Mouse (Mus musculus): ENCODE results near the gene Gp5.

Gene Gp5

GRCm38 (mm10) chr16:30280676-30281297 is 29.8 kb downstream of the Gp5 start:
- in situ Hi-C loops (cut with MboI, MseI) = no loop called here

DNA sequence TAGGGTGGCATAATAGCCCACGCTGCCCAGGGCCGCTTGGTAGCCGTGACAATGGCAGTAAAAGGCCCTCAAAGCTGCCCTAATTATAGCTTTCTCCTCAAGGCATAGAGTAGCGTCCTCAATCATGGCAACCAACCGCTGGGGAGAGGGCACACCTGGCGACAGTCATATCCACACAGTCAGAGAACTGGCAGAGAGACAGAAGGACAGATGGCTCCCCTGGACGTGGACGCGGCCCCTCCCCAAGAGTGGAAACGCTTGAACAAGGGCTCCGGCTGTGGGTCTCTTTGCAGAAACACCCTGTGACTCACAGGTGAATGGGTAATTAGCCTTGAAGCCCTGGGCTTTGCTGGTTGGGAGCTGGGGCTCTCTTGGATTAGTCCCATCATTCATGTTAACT is 32.2 kb downstream of the Gp5 start:
- in situ Hi-C loops (cut with MboI, MseI) = no loop called here

DNA sequence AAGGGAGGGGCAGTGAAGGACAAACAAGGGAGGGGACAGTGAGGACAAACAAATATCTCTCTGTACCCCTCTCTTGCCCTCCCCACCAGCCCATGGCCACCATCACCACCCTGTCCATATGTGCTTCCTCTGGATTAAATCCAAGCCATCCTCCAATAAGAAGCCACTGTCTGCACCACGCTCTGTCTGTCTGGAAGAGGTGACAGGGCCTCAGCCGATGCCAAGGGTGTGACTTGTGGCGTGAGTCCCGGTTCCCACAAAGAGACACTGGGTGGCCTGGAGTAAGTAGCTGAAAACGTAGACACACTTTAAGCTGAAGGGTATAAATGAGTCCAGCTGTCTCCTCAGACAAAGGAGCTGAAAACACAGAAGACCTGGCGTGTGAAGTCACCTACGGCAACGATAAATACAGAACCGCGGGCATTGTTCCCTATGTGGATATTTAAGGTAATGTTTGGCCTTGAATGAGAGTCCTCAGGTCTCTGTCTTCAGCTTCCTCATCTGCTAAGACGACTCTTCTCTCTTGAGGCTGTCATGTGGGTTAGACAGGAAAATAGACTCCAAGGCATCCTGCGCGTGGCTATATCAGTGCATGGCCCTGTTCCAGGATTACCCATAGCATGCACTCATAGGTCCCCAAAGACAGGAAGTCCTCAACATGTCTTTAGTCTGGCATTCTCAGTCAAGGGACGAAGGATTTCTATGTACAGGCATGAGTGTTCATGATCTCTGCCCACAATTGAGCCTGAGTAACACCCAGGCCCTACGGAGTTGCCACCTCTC is 34.8 kb downstream of the Gp5 start:
- in situ Hi-C loops (cut with MboI, MseI) = no loop called here

DNA sequence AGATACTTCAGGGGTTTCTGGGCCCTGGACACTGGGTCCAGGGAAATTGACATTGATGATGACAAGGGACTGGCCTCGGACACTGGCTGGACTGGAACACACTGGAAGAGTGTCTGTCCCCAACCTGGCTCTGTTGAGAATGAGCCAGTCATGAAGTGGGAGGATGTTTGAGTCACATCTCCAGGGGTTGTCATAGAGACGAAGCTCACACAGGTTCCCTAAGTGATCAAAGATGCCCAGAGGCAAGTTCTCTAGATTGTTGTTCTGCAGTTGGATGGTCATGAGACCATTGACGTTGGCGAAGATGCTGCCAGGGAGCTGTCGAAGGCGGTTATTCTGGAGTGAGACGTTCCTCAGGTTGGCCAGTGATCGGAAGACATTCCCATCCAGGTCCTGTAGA is 37.5 kb downstream of the Gp5 start:
- in situ Hi-C loops (cut with MboI, MseI) = loop anchor here (25.0 kb wide), 1 partner anchor 1436 kb away; no protein-coding TSS in a partner anchor

- in situ Hi-C loops (cut with MboI, MseI) = loop anchor here (25.0 kb wide), 1 partner anchor 1435 kb away; no protein-coding TSS in a partner anchor
These were observed 38.5 kb downstream of the Gp5 start for GRCm38 (mm10) chr16:30271941-30272595.

- in situ Hi-C loops (cut with MboI, MseI) = loop anchor here (25.0 kb wide), 1 partner anchor 1434 kb away; no protein-coding TSS in a partner anchor
These were observed 39.3 kb downstream of the Gp5 start for GRCm38 (mm10) chr16:30271223-30271761.

DNA sequence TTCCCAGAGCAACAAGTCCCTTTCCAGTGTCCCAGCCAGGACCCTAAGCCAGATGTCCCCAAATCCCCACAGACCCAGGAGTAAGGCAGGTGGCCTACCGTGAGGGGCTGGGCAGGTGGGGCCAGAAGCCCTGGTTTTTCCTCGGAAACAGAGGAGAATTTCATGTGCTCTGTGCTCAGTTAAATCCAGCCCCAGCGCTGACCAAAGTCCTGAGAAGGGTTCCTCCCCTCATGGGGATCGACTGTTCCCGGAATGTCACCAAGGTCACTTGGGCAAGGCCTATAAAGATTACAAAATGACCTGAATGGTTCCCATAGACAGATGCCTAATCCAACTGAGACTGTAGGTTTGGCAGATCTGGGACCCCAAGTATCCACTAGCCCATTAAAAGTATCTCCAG is 43.2 kb downstream of the Gp5 start, which contains the start of gene Cpn2:
Cpn2 (minus strand) TSS at position 141 of the 400 bp plus-strand sequence.
- in situ Hi-C loops (cut with MboI, MseI) = loop anchor here (25.0 kb wide), 1 partner anchor 1430 kb away; no protein-coding TSS in a partner anchor

GRCm38 (mm10) chr16:30266561-30266960 is 44.0 kb downstream of the Gp5 start:
- in situ Hi-C loops (cut with MboI, MseI) = loop anchor here (25.0 kb wide), 1 partner anchor 1429 kb away; no protein-coding TSS in a partner anchor

DNA sequence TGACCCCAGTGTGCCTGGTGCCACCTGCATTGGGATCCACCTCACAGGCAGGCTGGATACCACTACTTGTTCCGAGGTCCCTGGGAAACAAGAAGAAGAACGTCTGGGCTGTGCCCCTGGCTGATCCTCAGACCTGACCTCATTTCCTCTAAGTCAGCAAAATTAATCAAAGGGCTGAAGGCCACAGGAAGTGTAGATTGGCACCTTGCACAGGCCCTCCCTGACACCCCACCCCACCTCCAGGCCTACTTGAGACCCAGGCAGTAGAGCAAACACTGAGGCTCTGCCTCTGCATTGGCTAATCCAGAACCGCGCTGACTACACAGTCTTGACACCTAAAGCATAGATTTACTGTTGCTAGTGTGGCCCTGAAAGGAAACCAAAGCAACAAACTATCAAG is 45.0 kb downstream of the Gp5 start:
- in situ Hi-C loops (cut with MboI, MseI) = loop anchor here (25.0 kb wide), 1 partner anchor 1428 kb away; no protein-coding TSS in a partner anchor

- in situ Hi-C loops (cut with MboI, MseI) = loop anchor here (25.0 kb wide), 1 partner anchor 1426 kb away; no protein-coding TSS in a partner anchor
These were observed 47.4 kb downstream of the Gp5 start for GRCm38 (mm10) chr16:30263156-30263555.

DNA sequence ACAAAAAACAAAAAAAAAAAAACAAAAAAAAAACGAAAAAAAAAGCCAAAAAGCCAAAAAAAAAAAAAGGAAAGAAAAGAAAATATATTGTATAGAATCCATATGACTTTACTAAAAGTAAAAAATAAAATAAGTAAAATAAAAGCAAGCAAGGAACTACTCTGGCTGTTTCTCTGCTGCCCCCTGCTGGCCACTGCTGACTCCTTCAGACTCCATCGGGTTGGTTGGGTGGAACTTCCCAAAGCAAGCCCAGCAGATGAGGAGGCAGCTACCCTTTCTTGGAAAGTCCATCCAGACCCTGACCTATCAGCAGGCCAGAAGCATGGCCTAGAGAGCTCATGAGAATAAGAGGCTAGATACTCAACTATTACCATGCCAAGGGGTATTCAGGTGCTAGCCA is 47.9 kb downstream of the Gp5 start:
- in situ Hi-C loops (cut with MboI, MseI) = loop anchor here (25.0 kb wide), 1 partner anchor 1425 kb away; no protein-coding TSS in a partner anchor

DNA sequence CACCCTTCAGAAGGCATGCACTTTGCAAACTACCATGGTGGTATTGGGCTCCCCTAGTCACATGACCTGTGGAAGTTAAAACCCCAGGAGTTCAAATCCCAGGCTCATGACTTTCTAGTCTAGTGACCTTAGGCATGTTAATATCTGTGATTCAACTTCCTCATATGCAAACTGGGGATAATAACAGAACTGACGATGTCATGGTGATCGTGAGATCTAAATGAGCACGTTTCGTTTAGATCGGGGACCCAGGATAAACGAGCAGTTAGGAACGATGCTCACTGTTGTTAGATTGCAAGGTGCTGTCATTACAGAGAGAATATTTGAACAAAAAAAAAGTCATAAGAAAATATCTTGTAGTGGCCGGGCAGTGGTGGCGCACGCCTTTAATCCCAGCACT is 48.4 kb downstream of the Gp5 start:
- in situ Hi-C loops (cut with MboI, MseI) = loop anchor here (25.0 kb wide), 1 partner anchor 1425 kb away; no protein-coding TSS in a partner anchor

GRCm38 (mm10) chr16:30261341-30261740 is 49.2 kb downstream of the Gp5 start:
- in situ Hi-C loops (cut with MboI, MseI) = loop anchor here (25.0 kb wide), 1 partner anchor 1424 kb away; no protein-coding TSS in a partner anchor

DNA sequence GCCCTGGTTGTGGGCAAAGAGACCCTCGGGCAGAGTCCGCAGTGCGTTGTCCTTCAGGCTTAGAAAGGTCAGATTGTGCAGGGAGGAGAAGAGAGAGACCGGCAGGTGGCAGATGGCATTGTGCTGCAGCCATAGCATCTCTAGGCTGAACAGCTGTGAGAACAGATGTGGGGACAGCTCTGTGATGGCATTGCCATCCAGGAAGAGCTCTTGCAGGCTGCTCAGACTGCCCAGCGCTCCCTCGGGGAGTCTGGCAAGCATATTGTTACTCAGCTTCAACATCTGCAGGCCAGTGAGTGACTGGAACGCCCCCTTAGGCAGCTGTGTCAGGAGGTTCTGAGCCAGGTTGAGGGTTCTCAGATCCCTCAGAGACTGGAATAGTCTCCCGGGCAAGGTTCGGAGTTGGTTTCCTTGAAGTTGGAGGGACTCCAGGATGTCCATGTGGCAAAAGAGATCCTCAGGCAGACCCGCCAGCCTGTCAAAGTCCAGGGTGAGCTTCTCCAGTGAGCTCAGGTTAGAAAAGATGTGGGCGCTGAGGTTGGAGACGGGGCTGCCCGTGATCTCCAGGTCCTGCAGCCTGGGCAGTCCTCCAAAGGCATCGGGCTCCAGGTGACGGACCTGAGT is 50.5 kb downstream of the Gp5 start:
- in situ Hi-C loops (cut with MboI, MseI) = loop anchor here (25.0 kb wide), 1 partner anchor 1423 kb away; no protein-coding TSS in a partner anchor

DNA sequence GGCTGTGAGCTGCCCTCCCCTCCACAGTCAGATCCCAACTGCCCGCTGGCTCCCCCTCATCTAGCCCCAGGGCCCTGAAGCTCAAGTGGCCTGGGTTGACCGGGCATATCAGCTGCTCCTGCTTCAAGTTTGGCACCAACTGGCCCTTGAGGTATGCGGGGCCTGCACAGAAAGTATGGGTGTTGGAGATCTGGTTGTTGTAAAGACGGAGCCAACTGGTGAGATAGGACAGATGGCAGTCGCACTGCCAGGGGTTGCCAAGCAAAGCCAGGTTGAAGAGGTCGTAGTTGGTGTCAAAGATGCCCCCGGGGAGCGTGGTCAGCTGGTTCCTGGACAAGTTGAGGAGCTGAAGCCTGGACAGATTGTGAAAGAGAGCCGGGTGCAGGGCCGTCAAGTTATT is 51.1 kb downstream of the Gp5 start:
- in situ Hi-C loops (cut with MboI, MseI) = loop anchor here (25.0 kb wide), 1 partner anchor 1422 kb away; no protein-coding TSS in a partner anchor

DNA sequence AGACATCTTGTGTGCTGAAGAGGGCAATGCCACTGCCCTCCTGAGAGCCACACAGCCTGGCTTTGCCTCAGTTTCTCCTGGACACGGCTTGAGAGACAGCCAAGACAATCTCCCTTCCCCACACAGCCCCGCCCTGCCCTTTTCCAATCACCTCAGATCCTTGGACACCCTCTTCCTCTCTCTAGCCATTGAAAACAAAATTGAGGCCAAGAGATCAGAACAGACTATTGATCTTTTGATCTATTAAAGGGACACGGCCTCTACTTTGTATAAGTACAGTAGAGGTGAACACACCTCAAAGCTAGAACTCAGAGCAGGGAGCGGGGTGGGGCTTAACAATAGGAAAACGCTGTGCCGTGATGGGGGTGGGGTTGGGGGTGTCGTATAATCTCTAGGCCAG is 52.1 kb downstream of the Gp5 start:
- in situ Hi-C loops (cut with MboI, MseI) = loop anchor here (25.0 kb wide), 1 partner anchor 1421 kb away; no protein-coding TSS in a partner anchor

DNA sequence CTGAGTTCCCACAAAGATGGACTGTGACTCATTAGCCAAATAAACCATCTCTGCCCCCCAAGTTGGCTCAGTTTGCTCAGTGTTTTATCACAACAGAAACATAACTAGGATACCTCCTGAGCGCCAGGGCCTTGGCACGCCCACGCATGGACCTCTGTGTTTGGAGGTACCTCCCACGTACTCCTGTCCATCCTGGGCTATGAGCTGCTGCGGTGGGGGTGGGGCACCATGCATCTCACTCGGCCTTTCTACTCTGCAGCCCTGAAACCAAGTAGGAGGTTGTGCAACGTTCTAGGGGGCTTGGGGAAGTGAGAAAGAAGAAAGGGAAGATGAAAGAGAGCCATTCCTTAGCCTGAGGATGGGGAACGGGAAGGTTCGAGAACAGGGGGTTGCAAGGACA is 52.9 kb downstream of the Gp5 start:
- in situ Hi-C loops (cut with MboI, MseI) = loop anchor here (25.0 kb wide), 1 partner anchor 1420 kb away; no protein-coding TSS in a partner anchor
